Mouse (Mus musculus) 3134 (cell line): Measurements from ENCODE around the gene Ren1.

Source experiments
- DNase-seq: peaks from one replicate; pipeline ENCODE4 v3.0.0-alpha.2; 2011; ENCODE audit warnings: low spot score; ENCODE audit not compliant: insufficient read length; ENCODE audit errors: extremely low read depth

The Ren1 gene

GRCm38 (mm10) chr1:133372113-133372512 is 21.8 kb downstream of the Ren1 start:
- no peak for DNase-seq

- no peak for DNase-seq
Observed at GRCm38 (mm10) chr1:133375696-133376346, 25.5 kb downstream of the Ren1 start.

- DNase-seq = no peak
Observed at GRCm38 (mm10) chr1:133377547-133377946, 27.2 kb downstream of the Ren1 start.

GRCm38 (mm10) chr1:133379254-133379985 is 29.1 kb downstream of the Ren1 start:
- no peak for DNase-seq

GRCm38 (mm10) chr1:133379986-133380320 is 29.6 kb downstream of the Ren1 start:
- DNase-seq = no peak

GRCm38 (mm10) chr1:133380347-133381065 is 30.2 kb downstream of the Ren1 start:
- no peak for DNase-seq

- DNase-seq = peak; percentile 61
Observed at GRCm38 (mm10) chr1:133382008-133382407, 31.7 kb downstream of the Ren1 start.

GRCm38 (mm10) chr1:133382552-133383155 is 32.3 kb downstream of the Ren1 start:
- DNase-seq = no peak

GRCm38 (mm10) chr1:133383157-133383783 is 33.0 kb downstream of the Ren1 start:
- DNase-seq = no peak

- peak; percentile 63 for DNase-seq
Observed at GRCm38 (mm10) chr1:133385506-133385905, 35.2 kb downstream of the Ren1 start.

GRCm38 (mm10) chr1:133386209-133386608 is 35.9 kb downstream of the Ren1 start:
- no peak for DNase-seq

- DNase-seq = no peak
Observed at GRCm38 (mm10) chr1:133387539-133388268, 37.4 kb downstream of the Ren1 start.

- DNase-seq = no peak
Observed at GRCm38 (mm10) chr1:133394702-133395101, 44.4 kb downstream of the Ren1 start.

GRCm38 (mm10) chr1:133396693-133397092 is 46.4 kb downstream of the Ren1 start:
- no peak for DNase-seq

GRCm38 (mm10) chr1:133397094-133397482 is 46.8 kb downstream of the Ren1 start:
- no peak for DNase-seq

- no peak for DNase-seq
Observed at GRCm38 (mm10) chr1:133397483-133398237, 47.4 kb downstream of the Ren1 start.

GRCm38 (mm10) chr1:133400014-133400725 is 49.9 kb downstream of the Ren1 start:
- no peak for DNase-seq

GRCm38 (mm10) chr1:133404005-133404404 is 53.7 kb downstream of the Ren1 start:
- DNase-seq = no peak

- DNase-seq = no peak
Observed at GRCm38 (mm10) chr1:133406614-133407013, 56.3 kb downstream of the Ren1 start.
